ENCODE assay signal across 19 mouse cellular contexts in the genomic region with DNA sequence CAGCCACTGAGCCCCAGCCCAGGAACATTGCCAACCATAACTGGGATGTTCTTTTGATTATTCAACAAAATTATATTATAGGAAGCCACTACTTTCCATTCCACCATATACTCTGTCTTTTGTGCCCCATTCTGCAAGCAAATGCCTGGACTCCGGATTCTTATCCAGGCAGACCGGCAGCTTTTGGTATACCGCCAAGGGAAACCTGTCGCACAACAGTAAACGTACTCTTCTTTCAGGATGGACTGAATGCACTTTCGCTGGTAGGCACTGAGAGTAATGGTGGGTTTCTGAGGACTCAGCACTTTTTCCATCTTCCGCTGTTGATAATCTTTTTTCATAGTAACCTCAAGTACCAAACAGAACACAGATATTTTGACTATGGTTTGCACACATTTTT.
"Had no signal": no experiment of that assay in that cellular context is flagged by ENCODE, and none has a peak within 500 bp of the region (broad histone marks: within the 10 kb centered on the region; RNA-seq: fewer than 3 reads in every experiment).

No protein-coding gene starts in this region.

- H3K4me1 ChIP-seq: limb, embryonic 12.5 days; limb, embryonic 15.5 days; megakaryocyte, embryonic 14.5 days; midbrain, embryonic 10.5 days; midbrain, embryonic 13.5 days; neural tube, embryonic 13.5 days had no signal

- H3K27ac ChIP-seq: kidney, postnatal 0 days; left cerebral cortex, adult 2 months; limb, embryonic 12.5 days; limb, embryonic 15.5 days; liver, embryonic 14.5 days; midbrain, embryonic 10.5 days; midbrain, embryonic 13.5 days; neural tube, embryonic 13.5 days had no signal

- DNase-seq: kidney, adult 2 months; kidney, postnatal 25 days; layer of hippocampus, adult 9-11 months; liver, postnatal 0 days; lung, embryonic 14.5 days; retina, postnatal 1 day; thymus, adult 18-20 months; thymus, postnatal 36 days had no signal

- H3K27me3 ChIP-seq: limb, embryonic 12.5 days; limb, embryonic 15.5 days; megakaryocyte, embryonic 14.5 days; midbrain, embryonic 13.5 days; neural tube, embryonic 13.5 days had no signal

- H3K4me3 ChIP-seq: layer of hippocampus, adult 2 months; left cerebral cortex, adult 2 months; limb, embryonic 12.5 days; limb, embryonic 15.5 days; megakaryocyte, embryonic 14.5 days; midbrain, embryonic 10.5 days; midbrain, embryonic 13.5 days; myocyte; neural tube, embryonic 13.5 days had no signal
